Mouse (Mus musculus) urinary bladder, adult 2 months (tissue): ENCODE data around the gene Zfp882. TPM values are rescaled to one million over a fixed set of nuclear protein-coding genes. Genes with fewer than 3 reads are reported as not detected.
"Not testable (repeated sequence)": the region's sequence is repeated elsewhere in the genome, so short reads cannot be mapped to it uniquely, and the experiment has no call there.

Experiments
- DNase-seq: peaks from one replicate; pipeline ENCODE4 v3.0.0; 2022; ENCODE audit warnings: low spot score
- polyA plus RNA-seq: library from polyadenylated mRNA; depleted of rRNA; stranded (reverse); fragments of >200 nt; gene quantifications from 2 replicates; pipeline ENCODE4 v1.2.3, GENCODE M21; 2012; rRNA removed

Zfp882 gene
- polyA plus RNA-seq, 1 experiment, result 2.1 TPM

GRCm38 (mm10) chr8:71952489-71952888 is 44.1 kb downstream of the Zfp882 start:
- no peak for DNase-seq

GRCm38 (mm10) chr8:71952961-71953700 is 44.7 kb downstream of the Zfp882 start:
- DNase-seq, result not testable (repeated sequence)

GRCm38 (mm10) chr8:71954666-71955065 is 46.3 kb downstream of the Zfp882 start:
- DNase-seq, result no peak

GRCm38 (mm10) chr8:71960483-71960882 is 52.1 kb downstream of the Zfp882 start:
- DNase-seq, result no peak

GRCm38 (mm10) chr8:71961796-71962195 is 53.4 kb downstream of the Zfp882 start:
- DNase-seq, result no peak

- no peak for DNase-seq
Observed at GRCm38 (mm10) chr8:71964051-71964450, 55.6 kb downstream of the Zfp882 start.

GRCm38 (mm10) chr8:71965166-71965565 is 56.8 kb downstream of the Zfp882 start:
- no peak for DNase-seq

Other genes with a start within 250 kb of the Zfp882 start
- 0.44 and 0.47 TPM in 2 replicates for gene Unc13a, start 236.9 kb upstream of the Zfp882 start, polyA plus RNA-seq
- gene Jak3, start 232.3 kb upstream of the Zfp882 start, polyA plus RNA-seq, result 14.9 and 17.1 TPM in 2 replicates
- gene Insl3, start 219.4 kb upstream of the Zfp882 start, polyA plus RNA-seq, result 7.7 and 11.7 TPM in 2 replicates
- 4.8 and 7.4 TPM in 2 replicates for gene B3gnt3, start 206.8 kb upstream of the Zfp882 start, polyA plus RNA-seq
- 4.5 and 5.3 TPM in 2 replicates for gene Fcho1, start 182.9 kb upstream of the Zfp882 start, polyA plus RNA-seq
- 2.0 and 2.7 TPM in 2 replicates for gene Zfp709, start 26.6 kb upstream of the Zfp882 start, polyA plus RNA-seq
- gene Zfp617, start within 50 bp of the Zfp882 start, polyA plus RNA-seq, result 17.0 and 20.5 TPM in 2 replicates
- gene Zfp961, start 42.4 kb downstream of the Zfp882 start, polyA plus RNA-seq, result 18.9 and 21.7 TPM in 2 replicates
- gene Cyp4f18, start 101.0 kb downstream of the Zfp882 start, polyA plus RNA-seq, result 3.6 TPM in 2 replicates
- not detected in 2 replicates for gene Olfr372, start 132.6 kb downstream of the Zfp882 start, polyA plus RNA-seq
- gene Olfr373, start 174.6 kb downstream of the Zfp882 start, polyA plus RNA-seq, result not detected in 2 replicates
- not detected in 2 replicates for gene Olfr374, start 198.4 kb downstream of the Zfp882 start, polyA plus RNA-seq
- 200 and 234 TPM in 2 replicates for gene Tpm4, start 226.4 kb downstream of the Zfp882 start, polyA plus RNA-seq